Mouse (Mus musculus) adrenal gland, postnatal 36 days (tissue): ENCODE data around the gene Slc25a4. TPM values are rescaled to one million over a fixed set of nuclear protein-coding genes. Genes with fewer than 3 reads are reported as not detected.
A peak's percentile ranks its signal among the peaks of the same experiment; 100 is the strongest.

Experiments used
- DNase-seq, 2 experiments: peaks; one replicate each; pipeline ENCODE4 v3.0.0; 2021; ENCODE audit warnings: mixed read lengths in 1 of 2
- microRNA-seq: library from miRNA; unstranded; fragments of <30 nt; microRNA quantifications from one replicate; pipeline ENCODE4 v1.2.0, GENCODE M21; 2021
- total RNA-seq, 2 experiments: library from RNA; stranded (reverse); gene quantifications; 2 replicates each; pipeline ENCODE4 v1.2.3; 2021

The Slc25a4 gene
- total RNA-seq, 2 experiments from 2014 or later: 173 to 193 TPM

- DNase-seq: no peak
Observed at GRCm38 (mm10) chr8:46206107-46206506, 5.0 kb downstream of the Slc25a4 start.

- no peak for DNase-seq
Observed at GRCm38 (mm10) chr8:46204974-46205640, 6.0 kb downstream of the Slc25a4 start.

GRCm38 (mm10) chr8:46204301-46204700, 6.8 kb downstream of the Slc25a4 start:
- DNase-seq: no peak

- DNase-seq: no peak
Observed at GRCm38 (mm10) chr8:46202350-46202749, 8.7 kb downstream of the Slc25a4 start.

- DNase-seq: no peak
Observed at GRCm38 (mm10) chr8:46197673-46198072, 13.4 kb downstream of the Slc25a4 start.

GRCm38 (mm10) chr8:46196877-46197276, 14.2 kb downstream of the Slc25a4 start:
- DNase-seq: no peak

GRCm38 (mm10) chr8:46193100-46193499, 18.0 kb downstream of the Slc25a4 start:
- no peak for DNase-seq

GRCm38 (mm10) chr8:46185361-46185760, 25.7 kb downstream of the Slc25a4 start:
- DNase-seq: peak; percentile 66 to 76

- no peak for DNase-seq
Observed at GRCm38 (mm10) chr8:46180136-46180535, 30.9 kb downstream of the Slc25a4 start.

GRCm38 (mm10) chr8:46173651-46174050, 37.4 kb downstream of the Slc25a4 start:
- DNase-seq: no peak

GRCm38 (mm10) chr8:46163870-46164190, 47.3 kb downstream of the Slc25a4 start:
- DNase-seq: no peak

GRCm38 (mm10) chr8:46162953-46163869, 47.9 kb downstream of the Slc25a4 start:
- peak; percentile 99 for DNase-seq

Small RNAs within 50 kb of the gene (microRNA-seq; reads per million reads assigned to microRNA genes)
- gene Gm23812: not detected

Other genes with a start within 250 kb of the Slc25a4 start
- gene 1700029J07Rik, start 236.0 kb downstream of the Slc25a4 start, total RNA-seq: 1 to 10 TPM; 1.7 to 2.8 TPM
- 10 to 100 TPM; 47.5 to 64.7 TPM for gene Ufsp2, start 235.8 kb downstream of the Slc25a4 start, total RNA-seq
- gene Lrp2bp, start 212.0 kb downstream of the Slc25a4 start, total RNA-seq: under 1 TPM in 1 of 2 experiments, not detected in 1; 0.26 TPM
- under 1 TPM; 0.60 to 0.82 TPM for gene Ankrd37, start 205.6 kb downstream of the Slc25a4 start, total RNA-seq
- gene Cfap97, start 59.5 kb downstream of the Slc25a4 start, total RNA-seq: 10 to 100 TPM; 16.3 to 22.1 TPM
- 10 to 100 TPM; 17.7 to 18.2 TPM for gene Snx25, start 59.1 kb downstream of the Slc25a4 start, total RNA-seq
- gene Helt, start 83.4 kb upstream of the Slc25a4 start, total RNA-seq: not detected